Mouse (Mus musculus): ENCODE measurements around the gene Itga9. TPM values are rescaled to one million over a fixed set of nuclear protein-coding genes. Genes with fewer than 3 reads are reported as not detected.

Itga9 gene
- polyA plus RNA-seq, 1 experiment from 2014 or later, result 6.3 TPM

DNA sequence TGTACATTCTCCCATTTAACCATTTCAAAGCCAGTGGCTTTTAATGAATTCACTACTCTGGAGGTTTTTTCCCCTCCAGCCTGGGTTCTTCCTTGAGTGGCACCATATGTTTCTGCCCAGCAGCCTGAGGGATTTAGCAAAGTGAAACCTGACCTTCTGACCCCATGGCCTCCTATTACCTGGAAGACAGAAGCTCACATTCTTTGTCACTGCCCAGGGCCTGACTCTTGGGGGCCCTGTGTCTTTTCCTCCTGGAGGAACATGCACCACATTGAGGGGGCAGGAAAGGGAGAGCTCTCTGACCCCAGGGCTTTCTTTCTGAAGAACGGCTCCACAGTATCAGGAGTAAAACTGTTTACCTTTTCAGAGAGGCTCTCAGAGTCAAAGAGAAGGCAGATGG, 46.9 kb downstream of the Itga9 start:
- no peak overlapping the region for H3K4me3 ChIP-seq (ENCODE audit: low read depth, low read length)
- ATAC-seq (ENCODE audit: low FRiP score), result no peak
- H3K36me3 ChIP-seq (ENCODE audit: control insufficient read depth, insufficient read depth, low read length), result no peaks in the 10 kb centered on the region
- no peak overlapping the region for H3K4me2 ChIP-seq (replicated peaks; ENCODE audit: low read depth, low read length)
- WGBS, result 53% methylated on average over 1 of the region's 1 CpGs
- no peak for DNase-seq (ENCODE audit: low spot score)
- H3K9me3 ChIP-seq (ENCODE audit: control insufficient read depth, low read length), result no peaks in the 10 kb centered on the region
- no peak overlapping the region for H3K27ac ChIP-seq (ENCODE audit: low read depth, low read length)
- no peaks in the 10 kb centered on the region for H3K27me3 ChIP-seq (ENCODE audit: control insufficient read depth, insufficient read depth, low read length)
- no peak overlapping the region for H3K9ac ChIP-seq (ENCODE audit: low read depth, low read length)
- no peaks in the 10 kb centered on the region; the same call in 1 of the 2 replicates for H3K4me1 ChIP-seq (replicated peaks; ENCODE audit: control insufficient read depth, insufficient read depth, low read length)

GRCm38 (mm10) chr9:118654969-118655368, 48.5 kb downstream of the Itga9 start:
- Histone ChIP-seq H3K9ac (ENCODE audit: low read depth, low read length) (no peak overlapping the region), H3K4me3 (ENCODE audit: low read depth, low read length) (no peak overlapping the region), H3K4me1 (replicated peaks; ENCODE audit: control insufficient read depth, insufficient read depth, low read length) (no peaks in the 10 kb centered on the region; the same call in 1 of the 2 replicates), H3K27ac (ENCODE audit: low read depth, low read length) (no peak overlapping the region), H3K27me3 (ENCODE audit: control insufficient read depth, insufficient read depth, low read length) (no peaks in the 10 kb centered on the region), H3K36me3 (ENCODE audit: control insufficient read depth, insufficient read depth, low read length) (no peaks in the 10 kb centered on the region), H3K4me2 (replicated peaks; ENCODE audit: low read depth, low read length) (no peak overlapping the region), H3K9me3 (ENCODE audit: control insufficient read depth, low read length) (no peaks in the 10 kb centered on the region)
- ATAC-seq (ENCODE audit: low FRiP score) (no peak), DNase-seq (ENCODE audit: low spot score) (no peak)
- 26% methylated on average over 6 of the region's 6 CpGs for WGBS

- H3K27ac ChIP-seq (ENCODE audit: low read depth, low read length), result no peak overlapping the region
- H3K27me3 ChIP-seq (ENCODE audit: control insufficient read depth, insufficient read depth, low read length), result no peaks in the 10 kb centered on the region
- H3K4me2 ChIP-seq (replicated peaks; ENCODE audit: low read depth, low read length), result no peak overlapping the region
- ATAC-seq (ENCODE audit: low FRiP score), result no peak
- 85% methylated on average over 3 of the region's 3 CpGs for WGBS
- no peaks in the 10 kb centered on the region for H3K9me3 ChIP-seq (ENCODE audit: control insufficient read depth, low read length)
- no peak overlapping the region for H3K9ac ChIP-seq (ENCODE audit: low read depth, low read length)
- no peak for DNase-seq (ENCODE audit: low spot score)
- no peaks in the 10 kb centered on the region; the same call in 1 of the 2 replicates for H3K4me1 ChIP-seq (replicated peaks; ENCODE audit: control insufficient read depth, insufficient read depth, low read length)
- no peak overlapping the region for H3K4me3 ChIP-seq (ENCODE audit: low read depth, low read length)
- H3K36me3 ChIP-seq (ENCODE audit: control insufficient read depth, insufficient read depth, low read length), result no peaks in the 10 kb centered on the region
These were observed 49.2 kb downstream of the Itga9 start for GRCm38 (mm10) chr9:118655726-118656125.

GRCm38 (mm10) chr9:118658159-118658558, 51.7 kb downstream of the Itga9 start:
- ATAC-seq (ENCODE audit: low FRiP score), result no peak
- no peak for DNase-seq (ENCODE audit: low spot score)
- no peaks in the 10 kb centered on the region for H3K36me3 ChIP-seq (ENCODE audit: control insufficient read depth, insufficient read depth, low read length)
- H3K27me3 ChIP-seq (ENCODE audit: control insufficient read depth, insufficient read depth, low read length), result no peaks in the 10 kb centered on the region
- WGBS, result 91% methylated on average over 7 of the region's 7 CpGs
- H3K4me3 ChIP-seq (ENCODE audit: low read depth, low read length), result no peak overlapping the region
- no peaks in the 10 kb centered on the region for H3K9me3 ChIP-seq (ENCODE audit: control insufficient read depth, low read length)
- no peak overlapping the region for H3K4me2 ChIP-seq (replicated peaks; ENCODE audit: low read depth, low read length)
- no peak overlapping the region for H3K27ac ChIP-seq (ENCODE audit: low read depth, low read length)
- no peaks in the 10 kb centered on the region; the same call in 1 of the 2 replicates for H3K4me1 ChIP-seq (replicated peaks; ENCODE audit: control insufficient read depth, insufficient read depth, low read length)
- H3K9ac ChIP-seq (ENCODE audit: low read depth, low read length), result no peak overlapping the region

DNA sequence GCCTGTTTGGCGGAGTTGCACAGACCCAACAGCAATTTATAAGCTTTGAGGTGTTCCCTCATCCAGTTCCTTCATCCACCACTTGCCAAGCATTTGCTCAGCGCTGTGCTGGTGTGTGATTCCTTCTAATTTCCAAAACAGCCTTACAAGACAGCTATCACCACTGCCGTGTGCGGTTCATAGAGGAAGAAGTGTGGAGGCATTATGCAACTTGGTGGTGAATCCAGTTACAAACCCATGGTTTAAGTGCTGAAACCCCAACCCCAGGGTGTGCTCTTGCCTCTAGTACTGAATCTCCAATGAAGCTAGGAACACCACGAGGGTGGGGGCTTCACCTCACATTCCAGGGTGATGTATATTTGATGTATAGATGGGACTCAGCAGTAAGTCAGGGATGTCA, 53.3 kb downstream of the Itga9 start:
- Histone ChIP-seq H3K27ac (ENCODE audit: low read depth, low read length) (no peak overlapping the region), H3K4me3 (ENCODE audit: low read depth, low read length) (no peak overlapping the region), H3K27me3 (ENCODE audit: control insufficient read depth, insufficient read depth, low read length) (no peaks in the 10 kb centered on the region), H3K4me1 (replicated peaks; ENCODE audit: control insufficient read depth, insufficient read depth, low read length) (no peaks in the 10 kb centered on the region; the same call in 1 of the 2 replicates), H3K9me3 (ENCODE audit: control insufficient read depth, low read length) (no peaks in the 10 kb centered on the region), H3K4me2 (replicated peaks; ENCODE audit: low read depth, low read length) (no peak overlapping the region), H3K36me3 (ENCODE audit: control insufficient read depth, insufficient read depth, low read length) (no peaks in the 10 kb centered on the region), H3K9ac (ENCODE audit: low read depth, low read length) (no peak overlapping the region)
- ATAC-seq (ENCODE audit: low FRiP score) (no peak), DNase-seq (ENCODE audit: low spot score) (no peak)
- 91% methylated on average over 5 of the region's 5 CpGs for WGBS

- no peak overlapping the region for H3K27ac ChIP-seq (ENCODE audit: low read depth, low read length)
- no peaks in the 10 kb centered on the region for H3K4me1 ChIP-seq (replicated peaks; ENCODE audit: control insufficient read depth, insufficient read depth, low read length)
- 75% methylated on average over 7 of the region's 7 CpGs for WGBS
- no peak overlapping the region for H3K4me3 ChIP-seq (ENCODE audit: low read depth, low read length)
- H3K9me3 ChIP-seq (ENCODE audit: control insufficient read depth, low read length), result no peaks in the 10 kb centered on the region
- DNase-seq (ENCODE audit: low spot score), result no peak
- no peak for ATAC-seq (ENCODE audit: low FRiP score)
- no peaks in the 10 kb centered on the region for H3K36me3 ChIP-seq (ENCODE audit: control insufficient read depth, insufficient read depth, low read length)
- H3K27me3 ChIP-seq (ENCODE audit: control insufficient read depth, insufficient read depth, low read length), result no peaks in the 10 kb centered on the region
- no peak overlapping the region for H3K4me2 ChIP-seq (replicated peaks; ENCODE audit: low read depth, low read length)
- no peak overlapping the region for H3K9ac ChIP-seq (ENCODE audit: low read depth, low read length)
These were observed 53.8 kb downstream of the Itga9 start for GRCm38 (mm10) chr9:118660259-118660658.

DNA sequence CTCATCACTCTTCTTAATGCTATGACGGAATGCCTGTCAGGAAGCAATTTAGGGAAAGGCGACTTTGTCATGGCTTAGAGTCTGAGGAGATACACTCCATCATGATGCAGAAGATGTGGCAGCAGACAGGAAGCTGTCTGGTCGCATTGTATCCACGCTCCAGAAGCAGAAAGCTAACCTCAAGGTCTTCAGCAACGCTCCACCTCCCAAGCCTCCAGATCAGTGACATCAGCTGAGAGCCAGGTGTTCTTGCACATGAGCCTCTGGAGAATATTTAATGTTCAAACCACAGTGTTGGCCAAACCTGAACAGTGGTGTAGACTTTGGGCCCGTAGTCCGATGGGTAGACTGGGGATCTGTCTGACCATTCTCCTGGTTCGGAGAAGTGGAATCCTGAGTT, 55.5 kb downstream of the Itga9 start:
- Histone ChIP-seq H3K4me1 (replicated peaks; ENCODE audit: control insufficient read depth, insufficient read depth, low read length) (no peaks in the 10 kb centered on the region), H3K27ac (ENCODE audit: low read depth, low read length) (no peak overlapping the region), H3K9ac (ENCODE audit: low read depth, low read length) (no peak overlapping the region), H3K4me3 (ENCODE audit: low read depth, low read length) (no peak overlapping the region), H3K36me3 (ENCODE audit: control insufficient read depth, insufficient read depth, low read length) (no peaks in the 10 kb centered on the region), H3K9me3 (ENCODE audit: control insufficient read depth, low read length) (no peaks in the 10 kb centered on the region), H3K27me3 (ENCODE audit: control insufficient read depth, insufficient read depth, low read length) (no peaks in the 10 kb centered on the region), H3K4me2 (replicated peaks; ENCODE audit: low read depth, low read length) (no peak overlapping the region)
- 92% methylated on average over 8 of the region's 8 CpGs for WGBS
- ATAC-seq (ENCODE audit: low FRiP score), result no peak
- DNase-seq (ENCODE audit: low spot score), result no peak

DNA sequence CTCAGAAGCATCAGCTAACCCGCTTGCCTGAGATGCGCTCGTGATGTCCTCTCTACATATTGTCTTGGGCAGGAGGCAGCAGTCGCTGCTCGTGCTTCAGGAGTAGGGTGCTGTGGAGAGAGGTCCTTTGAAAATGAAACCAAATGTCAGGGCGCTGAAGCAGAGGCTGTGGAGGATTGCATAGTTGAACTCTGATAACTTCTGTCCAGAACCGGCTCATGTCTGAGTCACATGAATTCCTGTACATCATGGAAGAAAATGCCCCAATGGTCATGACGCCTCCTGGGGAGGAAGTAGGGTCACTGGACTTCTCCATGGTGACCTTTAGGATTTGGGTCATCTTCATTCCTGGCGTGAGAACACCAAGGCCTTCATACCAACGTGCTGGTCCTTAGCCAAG, 56.0 kb downstream of the Itga9 start:
- no peak for DNase-seq (ENCODE audit: low spot score)
- no peak overlapping the region for H3K27ac ChIP-seq (ENCODE audit: low read depth, low read length)
- WGBS, result 93% methylated on average over 10 of the region's 10 CpGs
- H3K4me2 ChIP-seq (replicated peaks; ENCODE audit: low read depth, low read length), result no peak overlapping the region
- H3K9ac ChIP-seq (ENCODE audit: low read depth, low read length), result no peak overlapping the region
- no peak overlapping the region for H3K4me3 ChIP-seq (ENCODE audit: low read depth, low read length)
- no peaks in the 10 kb centered on the region for H3K4me1 ChIP-seq (replicated peaks; ENCODE audit: control insufficient read depth, insufficient read depth, low read length)
- no peaks in the 10 kb centered on the region for H3K36me3 ChIP-seq (ENCODE audit: control insufficient read depth, insufficient read depth, low read length)
- H3K9me3 ChIP-seq (ENCODE audit: control insufficient read depth, low read length), result no peaks in the 10 kb centered on the region
- no peak for ATAC-seq (ENCODE audit: low FRiP score)
- H3K27me3 ChIP-seq (ENCODE audit: control insufficient read depth, insufficient read depth, low read length), result no peaks in the 10 kb centered on the region

- no peaks in the 10 kb centered on the region for H3K36me3 ChIP-seq (ENCODE audit: control insufficient read depth, insufficient read depth, low read length)
- H3K9me3 ChIP-seq (ENCODE audit: control insufficient read depth, low read length), result no peaks in the 10 kb centered on the region
- H3K27ac ChIP-seq (ENCODE audit: low read depth, low read length), result no peak overlapping the region
- H3K9ac ChIP-seq (ENCODE audit: low read depth, low read length), result no peak overlapping the region
- DNase-seq (ENCODE audit: low spot score) (peak; percentile 43), ATAC-seq (ENCODE audit: low FRiP score) (peak; percentile 66)
- H3K4me2 ChIP-seq (replicated peaks; ENCODE audit: low read depth, low read length), result no peak overlapping the region
- no peaks in the 10 kb centered on the region for H3K4me1 ChIP-seq (replicated peaks; ENCODE audit: control insufficient read depth, insufficient read depth, low read length)
- no peaks in the 10 kb centered on the region for H3K27me3 ChIP-seq (ENCODE audit: control insufficient read depth, insufficient read depth, low read length)
- H3K4me3 ChIP-seq (ENCODE audit: low read depth, low read length), result no peak overlapping the region
- 52% methylated on average over 6 of the region's 6 CpGs for WGBS
These were observed 57.4 kb downstream of the Itga9 start for GRCm38 (mm10) chr9:118663938-118664337.

Data from hindbrain, embryonic 11.5 days (tissue).